Comparison of ENCODE assay signal across 23 mouse cellular contexts in genomic region chr4:148782880-148783279, GRCm38 (mm10).
"Had no signal": no experiment of that assay in that cellular context is flagged by ENCODE, and none has a peak within 500 bp of the region (broad histone marks: within the 10 kb centered on the region; RNA-seq: fewer than 3 reads in every experiment).

No protein-coding gene starts in this region.

- H3K9me3 ChIP-seq: kidney, embryonic 15.5 days; limb, embryonic 10.5 days; limb, embryonic 13.5 days; liver, embryonic 12.5 days; liver, embryonic 15.5 days; lung, embryonic 15.5 days; neural tube, embryonic 12.5 days; neural tube, embryonic 15.5 days had no signal

- ATAC-seq: liver, embryonic 12.5 days had no signal

- H3K4me3 ChIP-seq: kidney, embryonic 15.5 days; limb, embryonic 10.5 days; limb, embryonic 13.5 days; liver, embryonic 12.5 days; liver, embryonic 15.5 days; lung, embryonic 15.5 days; neural tube, embryonic 12.5 days; neural tube, embryonic 15.5 days had no signal

- H3K27ac ChIP-seq: kidney, embryonic 15.5 days; limb, embryonic 10.5 days; limb, embryonic 13.5 days; liver, embryonic 12.5 days; liver, embryonic 15.5 days; lung, embryonic 15.5 days; neural tube, embryonic 12.5 days; neural tube, embryonic 15.5 days; stomach, postnatal 0 days had no signal

- H3K4me2 ChIP-seq: kidney, embryonic 15.5 days; limb, embryonic 13.5 days; liver, embryonic 12.5 days; liver, embryonic 15.5 days; lung, embryonic 15.5 days; midbrain, embryonic 11.5 days; neural tube, embryonic 12.5 days; neural tube, embryonic 15.5 days had no signal

- H3K9ac ChIP-seq: kidney, embryonic 15.5 days; limb, embryonic 13.5 days; liver, embryonic 12.5 days; liver, embryonic 15.5 days; lung, embryonic 15.5 days; neural tube, embryonic 12.5 days; neural tube, embryonic 15.5 days had no signal

- H3K4me1 ChIP-seq: liver, embryonic 12.5 days; liver, embryonic 15.5 days; lung, embryonic 15.5 days had no signal

- H3K36me3 ChIP-seq: kidney, embryonic 15.5 days; limb, embryonic 10.5 days; limb, embryonic 13.5 days; liver, embryonic 12.5 days; liver, embryonic 15.5 days; lung, embryonic 15.5 days; neural tube, embryonic 12.5 days; neural tube, embryonic 15.5 days had no signal

- DNase-seq: kidney, postnatal 10 days; kidney, postnatal 4 days; liver; lung, adult 18-20 months; lung, postnatal 10 days; lung, postnatal 4 days; midbrain, embryonic 14.5 days; right cerebral cortex, adult 18-20 months; right cerebral cortex, postnatal 14 days; right cerebral cortex, postnatal 4 days; thymus, adult 2 months; thymus, postnatal 14 days; thymus, postnatal 4 days had no signal
